Mouse (Mus musculus) spleen, adult 18-20 months (tissue): Measurements from ENCODE around the gene Xirp1.

ENCODE experiments used
- DNase-seq, 2 experiments: peaks; one replicate each; pipeline ENCODE4 v3.0.0; 2022; ENCODE audit warnings: mixed read lengths in 2 of 2

The Xirp1 gene

DNA sequence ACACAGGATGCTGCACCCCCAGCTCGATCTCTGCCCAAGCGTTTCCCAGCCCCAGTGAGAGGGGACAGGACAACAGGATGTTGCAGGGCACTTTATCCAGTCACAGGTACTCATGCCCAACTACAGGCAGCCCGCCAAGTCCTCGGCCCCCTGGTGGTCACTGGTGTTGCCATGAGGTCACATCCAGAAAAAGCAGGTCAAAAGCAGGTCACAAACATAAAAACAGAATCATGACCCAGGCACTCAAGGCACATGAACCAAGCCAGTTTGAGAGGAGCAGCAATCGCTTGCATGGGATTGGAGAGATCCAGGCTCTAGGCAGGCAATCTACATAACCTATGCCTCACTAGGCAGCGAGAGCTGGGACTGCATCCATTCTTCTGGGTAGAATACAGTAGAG is 53.2 kb downstream of the Xirp1 start:
- peak in 1 of 2 experiments; percentile 50 for DNase-seq

GRCm38 (mm10) chr9:119969811-119970210 is 53.6 kb downstream of the Xirp1 start:
- no peak for DNase-seq

DNA sequence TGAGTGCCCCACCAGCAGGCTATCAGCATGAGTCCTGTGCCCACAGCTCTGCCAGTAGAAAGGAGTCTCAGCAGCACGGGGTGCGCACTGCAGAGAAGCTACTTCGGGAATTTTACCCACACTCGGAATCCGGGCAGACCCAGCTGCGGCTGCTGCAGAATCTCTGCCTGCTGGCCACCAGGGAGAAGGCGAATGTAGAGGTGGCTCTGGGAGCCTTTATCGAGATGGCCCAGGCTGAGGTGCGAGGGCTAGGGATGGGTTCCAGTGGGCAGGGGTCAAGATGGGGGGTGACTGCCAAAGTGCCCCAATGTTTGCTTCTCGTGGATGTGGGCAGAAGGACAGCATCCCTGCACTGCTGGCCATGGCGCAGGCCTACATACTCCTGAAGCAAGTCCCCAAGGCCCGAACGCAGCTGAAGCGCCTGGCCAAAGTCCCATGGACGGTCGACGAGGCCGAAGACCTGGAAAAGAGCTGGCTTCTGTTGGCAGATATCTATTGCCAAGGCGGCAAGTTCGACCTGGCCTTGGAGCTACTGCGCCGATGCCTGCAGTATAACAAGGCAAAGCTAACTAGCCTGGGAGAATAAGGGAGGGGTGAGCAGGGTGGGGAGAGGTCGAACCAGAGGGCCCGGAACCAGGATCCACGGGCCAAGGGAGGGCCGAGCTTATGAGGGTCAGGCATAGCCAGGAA is 57.0 kb downstream of the Xirp1 start:
- DNase-seq, result no peak

DNA sequence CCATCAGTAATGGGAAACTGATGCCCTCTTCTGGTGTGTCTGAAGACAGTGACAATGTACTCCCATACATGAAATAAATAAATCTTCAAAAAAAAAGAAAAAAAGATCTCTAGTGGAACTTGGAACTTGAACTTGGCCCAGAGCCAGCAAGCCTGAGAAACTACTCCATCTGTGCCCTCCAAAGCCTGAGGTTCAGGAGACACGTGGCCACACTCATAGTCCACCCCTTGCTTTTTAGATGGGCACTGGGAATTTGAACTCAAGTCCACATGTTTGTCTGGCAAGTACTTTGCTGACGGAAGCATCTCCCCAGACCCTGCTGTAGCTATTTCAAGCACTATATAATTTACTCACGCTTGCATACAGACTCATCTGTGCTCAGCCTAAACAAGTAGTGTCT is 58.2 kb downstream of the Xirp1 start:
- DNase-seq, result no peak

GRCm38 (mm10) chr9:119964206-119964605 is 59.2 kb downstream of the Xirp1 start:
- DNase-seq, result no peak
